Mouse (Mus musculus) brain, adult 2 months (tissue): Measurements from ENCODE around the gene Pfdn6.

Source experiments
- DNase-seq: peaks from one replicate; pipeline ENCODE4 v3.0.0; 2011; ENCODE audit warnings: low read depth, low spot score

The Pfdn6 gene

DNA sequence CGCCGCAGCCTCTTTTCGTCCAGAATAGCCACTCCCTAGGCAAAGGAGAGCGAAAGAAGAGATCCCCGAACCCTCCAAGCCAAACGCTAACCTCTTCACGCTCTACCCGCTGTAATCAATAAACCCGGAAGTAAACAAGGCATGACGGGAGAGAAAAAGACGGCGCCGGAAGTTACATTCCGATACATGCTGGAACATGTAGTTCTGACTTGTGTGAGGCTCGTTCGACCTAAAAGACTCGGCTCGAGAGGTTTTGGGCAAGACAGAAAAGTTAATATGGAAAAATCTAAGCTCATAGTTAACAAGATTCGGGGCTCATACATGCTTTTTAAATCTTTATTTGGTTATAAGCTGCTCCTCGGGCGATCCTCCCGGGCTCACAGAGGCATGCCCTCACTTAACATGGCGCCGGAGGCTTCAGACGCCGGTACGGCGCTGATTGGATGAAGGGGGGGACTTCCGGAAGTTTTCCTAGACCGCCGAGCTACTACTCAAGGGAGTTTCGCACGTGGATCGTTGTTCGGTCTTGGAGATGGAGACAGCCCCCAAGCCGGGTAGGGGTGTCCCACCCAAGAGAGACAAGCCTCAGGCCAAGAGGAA is at the start of gene Pfdn6, which contains the start of gene Wdr46:
Pfdn6 (minus strand) TSS at position 138 of the 600 bp plus-strand sequence.
Wdr46 (plus strand) TSS at position 455 of the 600 bp plus-strand sequence.
- DNase-seq: peak; percentile 96

DNA sequence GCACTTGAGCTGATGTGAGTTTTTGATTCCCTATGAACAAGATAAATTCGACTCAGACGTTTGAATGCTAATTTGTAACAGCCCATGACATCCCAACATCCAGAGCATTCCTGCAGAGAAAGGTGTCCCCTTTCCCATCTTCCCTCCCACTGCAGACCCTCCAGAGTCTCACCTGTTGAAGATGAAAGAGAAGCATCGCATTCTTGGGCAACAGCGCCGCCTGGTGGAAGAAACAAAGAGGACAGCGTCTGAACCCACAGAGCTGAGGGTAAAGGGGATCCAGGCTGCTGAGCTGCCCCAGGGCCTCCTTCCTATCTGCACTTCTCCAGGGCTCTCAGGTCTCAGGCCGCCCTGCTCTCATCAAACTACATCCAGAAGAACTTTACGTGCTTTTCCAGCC is 42.0 kb upstream of the Pfdn6 start:
- peak; percentile 63 for DNase-seq

DNA sequence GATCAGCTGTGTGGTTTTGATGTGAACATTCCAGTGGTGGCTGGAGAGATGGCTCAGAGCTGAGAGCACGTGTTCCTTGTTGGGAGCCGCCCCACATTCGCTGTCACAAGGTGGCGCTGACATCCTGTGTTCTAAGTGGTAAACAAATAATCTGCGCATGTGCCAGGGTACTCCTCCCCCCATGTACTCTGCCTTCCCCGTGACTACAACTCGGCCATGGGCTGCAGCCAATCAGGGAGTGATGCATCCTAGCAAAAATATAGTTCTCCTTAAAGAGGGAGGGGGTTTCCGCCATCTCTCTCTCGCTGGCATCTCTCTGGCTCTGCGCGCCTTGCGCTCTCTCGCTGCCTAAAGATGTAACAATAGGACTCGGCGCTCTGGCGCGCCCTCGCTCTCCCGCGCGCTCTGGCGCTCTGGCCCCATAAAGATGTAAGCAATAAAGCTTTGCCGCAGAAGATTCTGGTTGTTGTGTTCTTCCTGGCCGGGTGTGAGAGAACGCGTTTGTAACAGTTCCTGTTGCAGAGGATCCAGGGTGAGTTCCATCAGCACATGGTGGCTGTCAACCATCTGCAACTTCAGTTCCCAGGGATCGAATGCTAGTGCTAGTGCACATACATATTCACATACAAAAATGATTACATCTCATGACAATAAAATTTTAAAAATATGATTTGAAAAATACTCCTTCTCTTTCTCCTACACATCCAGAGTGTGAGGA is 41.2 kb upstream of the Pfdn6 start:
- peak; percentile 99 for DNase-seq

DNA sequence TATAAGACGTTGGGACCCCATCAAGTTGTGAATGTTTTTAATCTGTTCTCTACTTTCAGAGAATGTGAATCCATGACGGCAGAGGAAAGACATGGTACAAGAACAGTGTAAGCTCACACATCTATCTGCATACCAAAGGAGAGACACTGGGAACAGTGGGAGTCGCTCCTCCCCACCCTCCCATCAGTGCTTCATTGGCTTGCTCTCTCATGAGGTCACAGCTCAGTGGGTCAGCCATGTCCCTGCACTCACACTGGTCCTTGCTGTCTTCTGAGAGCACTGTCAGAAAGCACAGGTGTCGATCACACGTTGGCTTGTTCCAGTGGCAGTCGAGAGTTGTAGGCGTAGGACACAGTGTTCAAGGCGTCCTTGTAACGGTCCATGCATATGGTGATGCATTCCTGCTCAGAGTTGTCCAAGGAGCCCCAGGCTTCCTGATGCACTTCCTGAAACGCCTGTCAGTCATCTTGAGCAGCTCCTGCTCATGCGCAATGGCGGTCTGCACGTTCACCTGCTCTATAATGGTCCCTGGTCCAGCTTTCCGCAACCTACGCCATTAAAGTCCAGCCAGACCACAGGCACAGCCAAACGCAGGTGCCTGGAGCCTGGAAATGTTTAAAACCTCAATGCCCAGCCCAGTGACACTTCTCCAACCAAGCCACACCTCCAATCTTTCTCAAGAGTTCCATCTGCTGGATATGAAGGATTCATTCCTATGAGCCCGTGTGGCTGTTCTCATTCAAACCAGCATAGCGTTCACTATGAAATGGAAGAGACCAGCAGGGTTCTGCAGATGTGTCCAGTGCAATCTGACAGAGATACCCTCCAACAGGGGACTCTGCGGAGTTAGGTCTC is 40.3 kb upstream of the Pfdn6 start:
- DNase-seq: peak; percentile 32

DNA sequence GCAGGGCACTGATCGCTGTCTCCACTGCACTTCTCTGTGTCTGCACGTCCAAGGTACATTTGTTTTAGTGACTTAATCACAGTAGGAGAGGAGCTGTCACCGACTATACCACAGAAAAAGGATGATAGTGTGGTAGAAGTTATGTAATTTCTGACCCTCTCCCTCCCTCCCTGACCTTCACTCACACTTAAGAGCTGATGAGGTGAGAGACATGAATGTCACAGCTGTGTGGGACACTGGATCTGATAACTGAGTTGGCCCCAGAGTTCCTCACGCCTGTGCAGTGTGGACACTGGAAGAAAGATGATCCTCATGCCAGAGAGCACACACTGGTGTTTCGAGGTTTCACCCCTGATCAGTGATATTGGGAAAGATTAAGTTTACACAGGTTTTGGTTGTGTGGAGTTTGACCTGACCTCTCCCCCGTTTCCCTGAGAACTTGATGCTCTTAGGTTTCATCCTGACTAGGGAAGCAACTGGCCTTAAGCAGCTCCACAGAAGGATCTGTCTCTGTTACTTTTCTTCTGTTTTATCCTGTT is 39.4 kb upstream of the Pfdn6 start:
- DNase-seq: no peak

DNA sequence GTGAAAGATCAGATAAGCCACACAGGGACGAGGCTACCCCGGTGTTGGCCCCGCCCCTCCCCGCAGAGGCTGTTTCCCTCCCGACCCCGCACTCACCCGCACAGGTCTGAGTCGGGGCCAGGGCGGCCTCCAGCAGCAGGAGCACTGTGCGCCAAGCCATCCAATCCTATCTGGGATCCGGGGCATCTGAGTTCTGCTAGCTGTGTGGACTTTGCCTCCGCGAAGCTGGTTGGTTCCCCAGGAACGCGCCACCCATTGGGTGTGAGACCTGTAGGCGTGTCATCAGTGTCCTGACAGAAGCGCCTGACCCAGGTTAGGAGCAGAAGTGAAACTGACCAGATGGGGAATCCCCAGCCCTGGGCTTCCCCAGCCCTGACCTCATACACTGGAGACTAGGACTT is 38.5 kb upstream of the Pfdn6 start:
- DNase-seq: peak; percentile 98

DNA sequence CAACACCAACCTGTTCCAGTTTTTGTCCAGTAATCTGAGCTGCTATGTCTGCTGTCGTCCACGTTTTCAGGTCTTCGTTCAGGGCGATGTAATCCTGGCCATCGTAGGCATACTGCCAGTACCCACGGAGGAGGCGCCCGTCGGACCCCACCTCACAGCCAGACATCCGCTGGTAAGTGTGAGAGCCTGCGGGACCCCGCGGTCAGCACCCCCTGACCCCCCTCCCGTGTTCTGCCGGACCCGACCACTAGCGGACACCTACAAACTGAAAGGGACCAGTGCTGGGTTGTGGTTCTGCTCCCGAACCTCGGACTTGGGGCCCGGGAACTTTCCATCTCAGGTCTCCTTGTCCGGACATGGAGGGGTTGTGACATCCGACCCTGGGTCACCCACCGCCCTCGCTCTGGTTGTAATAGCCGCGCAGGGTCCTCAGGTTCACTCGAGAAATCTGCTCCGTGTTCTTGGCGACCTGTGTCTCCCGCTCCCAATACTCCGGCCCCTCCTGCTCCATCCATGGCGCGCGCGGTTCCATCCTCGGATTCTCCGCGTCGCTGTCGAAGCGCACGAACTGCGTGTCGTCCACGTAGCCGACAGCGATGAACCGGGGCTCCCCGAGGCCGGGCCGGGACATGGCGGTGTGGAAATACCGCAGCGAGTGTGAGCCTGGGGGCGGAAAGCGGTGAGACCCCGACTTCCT is 37.9 kb upstream of the Pfdn6 start:
- DNase-seq: no peak

DNA sequence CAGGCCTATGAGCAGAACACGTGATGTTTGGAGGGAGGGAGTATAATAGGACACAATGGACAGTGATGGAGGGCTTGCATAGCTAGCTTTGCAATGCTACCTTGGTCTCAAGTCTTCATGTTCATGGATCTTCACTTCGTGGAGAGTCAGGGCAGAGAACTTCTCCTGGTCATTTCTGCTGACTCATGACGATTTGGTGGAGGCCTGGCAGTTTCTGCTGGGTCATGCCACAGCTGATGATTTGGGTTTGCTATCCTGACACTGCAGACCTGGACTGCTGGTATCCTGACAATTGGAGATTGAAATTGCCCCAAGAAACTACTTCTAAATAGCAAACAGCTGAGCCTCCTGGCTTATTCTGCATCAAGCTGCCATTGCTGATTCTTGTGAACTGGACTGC is 33.4 kb upstream of the Pfdn6 start:
- no peak for DNase-seq

DNA sequence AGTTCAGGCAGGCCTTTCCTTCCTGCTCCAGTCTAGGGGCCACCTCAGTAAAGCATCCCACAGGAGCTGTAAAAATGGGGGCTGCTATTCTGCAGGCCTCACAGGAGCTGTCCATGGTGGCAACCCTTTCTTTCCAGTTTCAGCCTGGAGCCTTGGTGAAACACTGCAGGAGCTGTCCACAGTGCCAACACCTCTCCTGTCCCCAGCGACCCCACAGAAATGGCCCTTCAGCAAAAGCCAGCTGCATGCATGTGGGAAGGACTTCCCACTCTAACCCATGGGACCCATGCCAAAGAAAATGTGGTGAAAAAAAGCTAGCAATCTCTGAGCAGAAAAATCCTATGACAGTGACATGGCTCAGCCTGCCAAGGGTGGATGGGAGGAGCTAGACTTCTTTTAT is 32.5 kb upstream of the Pfdn6 start:
- DNase-seq: no peak

DNA sequence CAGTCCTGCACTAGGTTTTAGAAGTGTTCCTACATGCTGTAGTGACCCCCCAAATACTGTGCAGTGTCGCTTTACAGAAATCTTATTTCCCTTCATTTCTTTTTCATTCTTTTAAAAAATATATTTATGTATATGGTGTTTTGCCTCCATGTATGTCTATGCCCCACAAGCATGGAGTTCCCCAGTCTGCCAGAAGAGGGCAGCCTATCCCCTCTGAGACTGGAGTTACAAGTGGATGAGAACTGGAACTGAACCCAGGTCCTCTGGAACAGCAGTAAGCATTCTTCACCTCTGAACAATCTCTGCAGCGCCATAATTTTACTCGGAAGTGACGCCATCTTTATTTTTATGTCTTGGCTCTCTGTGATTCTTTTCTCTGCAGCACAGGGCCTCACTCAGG is 29.3 kb upstream of the Pfdn6 start:
- DNase-seq: no peak

DNA sequence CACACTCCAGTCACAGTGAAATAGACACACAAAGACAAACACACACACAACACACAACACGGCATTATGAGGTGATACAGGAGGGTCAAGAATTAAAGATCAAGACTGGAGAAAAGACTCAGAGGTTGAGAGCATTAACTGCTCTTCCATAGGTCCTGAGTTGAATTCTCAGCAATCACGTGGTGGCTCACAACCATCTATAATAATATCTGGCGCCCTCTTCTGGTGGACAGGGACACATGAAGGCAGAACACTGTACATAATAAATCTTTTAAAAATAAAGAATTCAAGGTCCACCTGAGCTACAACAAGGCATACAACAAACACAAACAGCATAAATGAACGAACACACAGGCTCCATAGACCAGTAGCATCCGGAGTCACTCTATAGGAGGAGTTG is 28.8 kb upstream of the Pfdn6 start:
- DNase-seq: peak; percentile 74

DNA sequence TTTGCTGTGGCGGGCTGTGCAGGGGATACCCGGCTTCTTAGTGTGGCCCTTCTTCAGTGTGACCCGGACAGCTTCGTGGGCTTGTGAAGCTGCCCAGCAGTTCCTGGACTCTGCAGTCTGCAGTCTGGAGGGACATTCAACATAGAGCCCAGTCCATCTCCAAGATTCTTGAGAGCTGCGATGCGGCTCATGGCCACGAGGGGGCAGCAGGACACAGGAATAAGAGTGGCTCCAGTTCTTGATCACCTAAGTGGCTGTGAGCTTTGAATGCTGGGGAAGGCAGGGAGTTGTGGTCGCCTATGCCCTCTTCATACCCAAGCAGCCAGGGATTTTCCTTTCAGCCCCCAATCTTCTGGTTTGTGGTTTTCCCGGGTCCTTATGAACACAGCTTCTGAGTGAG is 28.3 kb upstream of the Pfdn6 start:
- peak; percentile 88 for DNase-seq

DNA sequence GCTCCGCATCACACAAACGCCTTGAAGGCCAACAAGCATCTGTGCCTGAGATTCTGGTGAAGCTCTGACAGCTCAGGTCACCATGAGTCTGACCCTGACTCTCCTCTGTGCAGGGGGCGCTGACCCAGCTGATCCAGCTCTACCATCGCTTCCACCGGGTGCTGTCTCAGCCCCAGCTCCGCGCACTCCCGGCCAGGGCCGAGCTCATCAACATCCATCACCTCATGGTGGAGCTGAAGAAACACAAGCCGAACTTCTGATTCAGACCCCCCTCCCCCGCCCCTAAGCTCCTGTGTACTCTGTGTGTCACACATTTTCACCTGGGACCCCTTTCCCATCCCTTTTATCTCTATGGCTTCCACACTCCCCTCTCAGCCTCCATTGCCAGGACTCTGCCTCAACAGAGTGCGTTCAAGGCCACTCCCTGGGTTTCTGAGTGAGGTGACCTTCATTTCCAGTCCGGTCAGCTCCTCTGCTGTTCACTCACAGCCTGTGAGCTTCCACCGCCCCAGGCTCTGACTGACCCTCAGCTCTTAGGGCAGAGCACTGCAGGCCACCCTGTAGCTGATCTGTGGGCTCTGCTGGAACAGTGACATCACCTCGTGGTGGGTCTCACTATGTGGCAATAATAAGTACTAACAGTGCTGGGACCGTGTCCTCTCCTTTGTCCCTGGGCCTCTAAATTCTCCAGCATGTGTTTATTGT is 25.9 kb upstream of the Pfdn6 start:
- no peak for DNase-seq

DNA sequence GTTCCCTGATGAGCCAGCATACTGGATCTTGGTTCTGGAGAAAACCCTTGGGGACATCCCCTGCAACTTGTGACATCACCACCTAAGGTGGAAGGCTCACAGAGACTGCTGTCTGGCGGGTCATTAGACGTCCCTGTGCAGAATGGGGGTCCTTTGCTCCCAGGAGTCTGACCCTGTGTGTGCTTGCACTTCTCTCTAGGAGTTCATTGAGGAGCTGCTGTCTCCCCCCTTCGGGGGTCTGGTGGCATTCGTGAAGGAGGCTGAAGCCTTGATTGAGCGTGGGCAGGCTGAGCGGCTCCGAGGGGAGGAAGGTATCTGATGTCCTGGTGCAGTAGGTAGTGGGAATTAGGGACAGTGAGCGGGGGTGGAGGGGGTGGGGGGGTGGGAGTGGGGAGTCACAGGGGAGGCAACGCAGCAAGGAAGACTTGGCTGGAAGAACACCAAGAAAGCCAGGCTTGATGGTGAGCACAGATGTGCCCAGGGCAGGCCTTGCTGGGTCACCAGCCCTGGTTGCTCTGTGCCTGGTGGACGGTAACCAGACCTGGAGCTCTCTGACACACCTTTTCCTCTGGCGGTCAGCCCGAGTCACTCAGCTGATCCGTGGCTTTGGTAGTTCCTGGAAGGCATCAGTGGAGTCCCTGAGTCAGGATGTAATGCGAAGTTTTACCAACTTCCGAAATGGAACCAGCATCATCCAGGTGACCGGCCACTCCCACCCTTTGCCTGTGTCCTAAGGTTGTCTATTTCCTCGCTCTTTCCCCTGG is 25.1 kb upstream of the Pfdn6 start:
- no peak for DNase-seq

DNA sequence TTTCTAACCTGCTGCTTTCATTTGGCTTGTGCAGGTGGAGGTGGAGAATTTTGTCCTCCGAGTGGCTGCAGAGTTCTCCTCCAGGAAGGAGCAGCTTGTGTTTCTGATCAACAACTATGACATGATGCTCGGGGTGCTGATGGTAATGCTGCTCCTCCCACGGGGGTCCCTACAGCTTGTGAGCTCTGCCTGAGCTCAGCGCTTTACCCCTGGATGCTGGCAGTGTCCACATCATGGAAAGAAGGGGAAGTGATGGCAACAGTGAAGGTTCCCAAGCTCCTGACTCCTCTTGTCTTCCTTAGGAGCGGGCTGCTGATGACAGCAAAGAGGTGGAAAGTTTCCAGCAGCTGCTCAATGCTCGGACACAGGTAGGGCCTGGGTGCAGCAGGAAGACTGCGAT is 22.7 kb upstream of the Pfdn6 start:
- DNase-seq: no peak

DNA sequence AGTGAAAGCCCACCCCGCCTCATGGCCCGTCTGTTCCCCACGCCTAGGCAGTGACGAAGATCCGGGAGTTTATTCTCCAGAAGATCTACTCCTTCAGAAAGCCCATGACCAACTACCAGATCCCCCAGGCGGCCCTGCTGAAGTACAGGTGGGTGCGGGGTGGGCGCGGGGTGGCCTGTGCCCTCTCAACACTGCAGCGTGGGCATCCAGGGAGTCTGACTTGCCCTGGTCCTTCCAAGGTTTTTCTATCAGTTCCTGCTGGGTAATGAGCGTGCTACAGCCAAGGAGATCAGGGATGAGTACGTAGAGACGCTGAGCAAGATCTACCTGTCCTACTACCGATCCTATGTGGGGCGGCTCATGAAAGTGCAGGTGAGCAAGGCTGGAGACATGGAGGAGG is 19.8 kb upstream of the Pfdn6 start:
- no peak for DNase-seq

DNA sequence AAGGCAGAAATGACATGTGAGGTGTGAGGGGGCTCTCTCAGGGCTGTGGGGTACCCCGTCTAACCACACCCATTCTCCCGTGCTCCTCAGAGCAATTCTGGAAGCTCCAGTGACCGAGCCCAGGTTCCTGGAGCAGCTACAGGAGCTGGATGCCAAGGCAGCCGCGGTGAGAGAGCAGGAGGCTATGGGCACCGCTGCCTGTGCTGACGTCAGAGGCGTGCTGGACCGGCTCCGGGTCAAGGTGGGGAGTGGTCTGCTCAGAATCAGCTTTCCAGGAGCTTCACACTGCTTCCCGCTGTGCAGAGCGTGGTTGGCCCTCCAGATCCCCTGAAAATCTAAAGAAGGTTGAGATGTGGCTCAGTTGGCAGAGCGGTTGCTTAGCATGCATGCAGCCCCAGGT is 19.0 kb upstream of the Pfdn6 start:
- DNase-seq: no peak

DNA sequence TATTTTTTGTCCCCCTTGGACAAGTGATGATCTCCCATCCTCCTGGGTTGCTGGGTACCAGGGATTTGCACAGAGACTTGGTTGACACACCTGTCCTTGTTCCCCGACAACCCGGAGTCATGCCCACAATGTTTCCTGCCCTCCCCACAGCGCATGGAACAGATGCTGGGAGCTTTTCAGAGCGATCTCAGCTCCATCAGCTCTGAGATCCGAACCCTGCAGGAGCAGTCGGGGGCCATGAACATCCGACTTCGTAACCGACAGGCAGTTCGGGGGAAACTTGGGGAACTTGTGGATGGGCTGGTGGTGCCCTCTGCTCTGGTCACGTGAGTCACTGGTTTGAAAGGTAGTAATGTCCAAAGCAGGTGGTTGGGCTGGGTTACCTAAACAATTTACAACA is 18.3 kb upstream of the Pfdn6 start:
- no peak for DNase-seq

DNA sequence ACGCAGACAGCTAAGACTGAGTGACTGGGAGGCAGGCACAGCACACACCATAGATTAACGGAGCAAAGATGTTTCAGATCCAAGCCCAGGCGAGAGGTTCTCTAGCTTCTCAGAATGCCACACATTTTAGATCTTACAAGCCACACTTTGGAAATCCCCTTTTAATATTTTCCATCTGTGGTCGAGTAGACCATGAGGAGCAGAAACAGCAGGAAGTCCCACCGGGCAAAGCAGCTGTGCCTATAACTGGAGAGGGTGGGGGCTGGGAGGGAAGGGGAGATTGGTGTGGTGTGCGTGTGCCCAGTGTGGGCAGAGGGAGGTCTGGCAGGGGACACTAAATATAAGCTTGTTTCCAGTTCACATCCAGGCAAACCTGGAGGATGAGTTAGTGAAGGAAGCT is 17.4 kb upstream of the Pfdn6 start:
- no peak for DNase-seq

DNA sequence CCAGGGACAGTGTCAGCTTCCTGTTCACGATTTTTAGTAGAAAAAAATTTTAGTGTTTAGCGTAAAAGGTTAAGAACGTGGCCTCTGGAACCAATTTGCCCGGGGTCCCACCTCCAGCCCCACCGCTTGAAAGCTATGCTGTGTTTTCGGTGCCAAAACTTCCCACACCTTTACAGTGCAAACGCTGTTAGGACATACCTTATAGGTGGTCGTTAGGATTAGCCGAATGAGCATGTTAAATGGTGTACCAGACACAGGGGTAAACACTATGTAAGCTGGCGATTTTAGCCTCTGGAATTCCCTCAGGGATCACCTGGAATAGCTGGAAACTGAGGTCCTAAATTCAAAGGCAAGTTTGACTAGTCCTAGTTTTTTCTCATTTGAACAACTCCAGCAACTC is 16.2 kb upstream of the Pfdn6 start:
- no peak for DNase-seq
